Mouse (Mus musculus) kidney, adult 8-10 months (tissue): ENCODE measurements around the gene Zfp110.
"Not testable (repeated sequence)": the region's sequence is repeated elsewhere in the genome, so short reads cannot be mapped to it uniquely, and the experiment has no call there.

Experiments
- DNase-seq, 2 experiments: peaks; one replicate each; pipeline ENCODE4 v3.0.0; 2022

Gene Zfp110

GRCm38 (mm10) chr7:12834162-12835120 is at the start of gene Zfp110:
TSS of gene Zfp110 (plus strand) at chr7:12834761.
- DNase-seq, result peak; percentile 85 to 89

GRCm38 (mm10) chr7:12787333-12787732 is 47.2 kb upstream of the Zfp110 start:
- DNase-seq, result no peak

- no peak for DNase-seq
These were observed 46.5 kb upstream of the Zfp110 start for GRCm38 (mm10) chr7:12788025-12788424.

GRCm38 (mm10) chr7:12792624-12793023 is 41.9 kb upstream of the Zfp110 start:
- DNase-seq, result not testable (repeated sequence)

GRCm38 (mm10) chr7:12797971-12798370 is 36.6 kb upstream of the Zfp110 start:
- no peak for DNase-seq

- DNase-seq, result no peak
These were observed 35.0 kb upstream of the Zfp110 start for GRCm38 (mm10) chr7:12799554-12799953.

- peak; percentile 14 to 36 for DNase-seq
These were observed 31.5 kb upstream of the Zfp110 start, which contains the start of gene Zscan18 for GRCm38 (mm10) chr7:12802866-12803726. TSS of gene Zscan18 (minus strand) at chr7:12803635.

- DNase-seq, result no peak
These were observed 30.9 kb upstream of the Zfp110 start for GRCm38 (mm10) chr7:12803727-12804071.

GRCm38 (mm10) chr7:12815566-12815965 is 19.0 kb upstream of the Zfp110 start:
- DNase-seq, result no peak

GRCm38 (mm10) chr7:12818521-12819295 is 15.9 kb upstream of the Zfp110 start, which contains the start of gene Zfp329:
TSS of gene Zfp329 (minus strand) at chr7:12818858.
- DNase-seq, result peak; percentile 87 to 90

- peak; percentile 7 to 11 for DNase-seq
These were observed 671 bp downstream of the Zfp110 start for GRCm38 (mm10) chr7:12835193-12835671.

- no peak for DNase-seq
These were observed 1.2 kb downstream of the Zfp110 start for GRCm38 (mm10) chr7:12835779-12836178.

GRCm38 (mm10) chr7:12874301-12874700 is 39.7 kb downstream of the Zfp110 start:
- peak in 1 of 2 experiments; percentile 23 for DNase-seq

- no peak for DNase-seq
These were observed 45.5 kb downstream of the Zfp110 start for GRCm38 (mm10) chr7:12880036-12880435.

GRCm38 (mm10) chr7:12880497-12880896 is 45.9 kb downstream of the Zfp110 start:
- not testable (repeated sequence) for DNase-seq

- peak; percentile 93 to 95 for DNase-seq
These were observed 46.5 kb downstream of the Zfp110 start, which contains the start of gene Zfp128 for GRCm38 (mm10) chr7:12880911-12881660. TSS of gene Zfp128 (plus strand) at chr7:12881177.

GRCm38 (mm10) chr7:12886563-12887266 is 52.2 kb downstream of the Zfp110 start:
- DNase-seq, result no peak

- DNase-seq, result no peak
These were observed 53.0 kb downstream of the Zfp110 start for GRCm38 (mm10) chr7:12887585-12887984.

- DNase-seq, result no peak
These were observed 56.4 kb downstream of the Zfp110 start for GRCm38 (mm10) chr7:12890928-12891327.

- no peak for DNase-seq
These were observed 56.8 kb downstream of the Zfp110 start for GRCm38 (mm10) chr7:12891334-12891733.
